Mouse (Mus musculus): ENCODE measurements around the gene Farsa.
"Not testable (repeated sequence)": the region's sequence is repeated elsewhere in the genome, so short reads cannot be mapped to it uniquely, and the experiment has no call there.

The Farsa gene

GRCm38 (mm10) chr8:84874339-84874738, 17.6 kb downstream of the Farsa start:
- no peak for DNase-seq (ENCODE audit: low spot score)

GRCm38 (mm10) chr8:84877297-84878035, 20.7 kb downstream of the Farsa start:
- DNase-seq (ENCODE audit: low spot score): no peak

GRCm38 (mm10) chr8:84878915-84879314, 22.1 kb downstream of the Farsa start:
- no peak for DNase-seq (ENCODE audit: low spot score)

GRCm38 (mm10) chr8:84884728-84885127, 27.9 kb downstream of the Farsa start:
- no peak for DNase-seq (ENCODE audit: low spot score)

GRCm38 (mm10) chr8:84888280-84888679, 31.5 kb downstream of the Farsa start:
- no peak for DNase-seq (ENCODE audit: low spot score)

GRCm38 (mm10) chr8:84889141-84889540, 32.4 kb downstream of the Farsa start:
- DNase-seq (ENCODE audit: low spot score): no peak

- no peak for DNase-seq (ENCODE audit: low spot score)
Measured at GRCm38 (mm10) chr8:84892993-84893708, 36.4 kb downstream of the Farsa start.

- DNase-seq (ENCODE audit: low spot score): peak; percentile 73
Measured at GRCm38 (mm10) chr8:84893709-84894134, 36.9 kb downstream of the Farsa start, which contains the start of gene Gcdh. Gcdh (minus strand) TSS chr8:84893921.

- no peak for DNase-seq (ENCODE audit: low spot score)
Measured at GRCm38 (mm10) chr8:84895963-84896362, 39.2 kb downstream of the Farsa start.

- DNase-seq (ENCODE audit: low spot score): no peak
Measured at GRCm38 (mm10) chr8:84901071-84901470, 44.3 kb downstream of the Farsa start.

- no peak for DNase-seq (ENCODE audit: low spot score)
Measured at GRCm38 (mm10) chr8:84901752-84902151, 45.0 kb downstream of the Farsa start, which contains the start of gene Klf1. Klf1 (plus strand) TSS chr8:84901928.

GRCm38 (mm10) chr8:84902367-84902919, 45.7 kb downstream of the Farsa start:
- DNase-seq (ENCODE audit: low spot score): no peak

GRCm38 (mm10) chr8:84902920-84903661, 46.3 kb downstream of the Farsa start:
- DNase-seq (ENCODE audit: low spot score): peak; percentile 93

GRCm38 (mm10) chr8:84904351-84904750, 47.6 kb downstream of the Farsa start:
- no peak for DNase-seq (ENCODE audit: low spot score)

GRCm38 (mm10) chr8:84907037-84907436, 50.2 kb downstream of the Farsa start:
- DNase-seq (ENCODE audit: low spot score): no peak

- no peak for DNase-seq (ENCODE audit: low spot score)
Measured at GRCm38 (mm10) chr8:84907493-84907892, 50.7 kb downstream of the Farsa start.

GRCm38 (mm10) chr8:84907979-84908378, 51.2 kb downstream of the Farsa start:
- not testable (repeated sequence) for DNase-seq (ENCODE audit: low spot score)

GRCm38 (mm10) chr8:84908421-84909161, 51.8 kb downstream of the Farsa start, which contains the start of gene Dnase2a:
Dnase2a (plus strand) TSS chr8:84908560.
- DNase-seq (ENCODE audit: low spot score): peak; percentile 86

GRCm38 (mm10) chr8:84909162-84909767, 52.5 kb downstream of the Farsa start:
- no peak for DNase-seq (ENCODE audit: low spot score)

GRCm38 (mm10) chr8:84909949-84910348, 53.2 kb downstream of the Farsa start:
- DNase-seq (ENCODE audit: low spot score): no peak

- DNase-seq (ENCODE audit: low spot score): no peak
Measured at GRCm38 (mm10) chr8:84910551-84910950, 53.8 kb downstream of the Farsa start.
